Mouse (Mus musculus) lung, postnatal 0 days (tissue): ENCODE data around the gene Ptk6.

Experiments
- CTCF ChIP-seq: IDR thresholded peaks from 2 replicates; pipeline ENCODE4 v1.5.1; 2016; ENCODE audit warnings: antibody characterized with exemption, mild to moderate bottlenecking
- EP300 ChIP-seq: IDR thresholded peaks from 2 replicates; pipeline ENCODE4 v1.6.1; 2016; ENCODE audit warnings: antibody characterized with exemption, mild to moderate bottlenecking, control low read depth

GRCm38 (mm10) chr2:181238861-181239260, 36.3 kb upstream of the Ptk6 start:
- TF ChIP-seq CTCF, result no peak
- no peak for TF ChIP-seq EP300
